In genomic region chr19:43760504-43760903, GRCm38 (mm10) we compare ENCODE assay signal across 8 mouse cellular contexts. TPM values are rescaled to one million over a fixed set of nuclear protein-coding genes. Genes with fewer than 3 reads are reported as not detected.
A peak's percentile ranks its signal among the peaks of the same experiment; 100 is the strongest.
DNase-seq lines count a peak whose midpoint lies in the region; ATAC-seq lines count a peak whose summit lies in the region.

No protein-coding gene starts in this region.

- intact Hi-C loops in heart, postnatal 14 days (cut with DNase I), result no loop called here

- H3K27ac ChIP-seq in limb, embryonic 10.5 days, result no peak overlapping the region

- no peaks in the 10 kb centered on the region for H3K36me3 ChIP-seq in limb, embryonic 10.5 days

- no peaks in the 10 kb centered on the region for H3K9me3 ChIP-seq in limb, embryonic 10.5 days (replicated peaks)

- no peak overlapping the region for H3K4me3 ChIP-seq in limb, embryonic 10.5 days

- ATAC-seq in common myeloid progenitor, adult 5-6 weeks (replicated peaks; ENCODE audit: low read depth, poor library complexity, severe bottlenecking), result peak; percentile 60; the same call in 1 of the 2 replicates

- DNase-seq in urinary bladder, postnatal 10 days (ENCODE audit: low spot score), result peak; percentile 36
- no peak for DNase-seq in urinary bladder, adult 2 months (ENCODE audit: low spot score)
- peak; percentile 81 for DNase-seq in adipocyte (ENCODE audit: low spot score)
- DNase-seq in heart, postnatal 14 days, result peak; percentile 69 to 85
- peak; percentile 85 for DNase-seq in limb, embryonic 10.5 days (ENCODE audit: low spot score)
- peak; percentile 56 for DNase-seq in ovary, postnatal 36 days (ENCODE audit: low spot score)
- peak; percentile 66 for DNase-seq in yolk sac, embryonic 10.5 days (ENCODE audit: low spot score)

- 26% methylated on average over 6 of the region's 6 CpGs for WGBS in limb, embryonic 10.5 days

- no peaks in the 10 kb centered on the region for H3K27me3 ChIP-seq in limb, embryonic 10.5 days (ENCODE audit: low read depth, poor library complexity, severe bottlenecking)

- H3K4me1 ChIP-seq in limb, embryonic 10.5 days, result no peaks in the 10 kb centered on the region

RNA-seq across cellular contexts. Expression of gene Cox15, which starts 7.7 kb away (rescaled TPM):
- 14.0 and 14.6 TPM in 2 replicates for polyA plus RNA-seq in urinary bladder, adult 2 months (2012; rRNA removed)
- 15.5 and 32.9 TPM in 2 replicates for total RNA-seq in common myeloid progenitor, adult 5-6 weeks (2017)
- total RNA-seq in heart, postnatal 14 days (2021), result 10 to 100 TPM; 29.5 to 34.6 TPM
- polyA plus RNA-seq in limb, embryonic 10.5 days (2016; fragmentation: Nextera tagmentation; extraction: Ambion mirVana), result 14.6 and 15.4 TPM in 2 replicates

RNA-seq across cellular contexts. Expression of gene Cutc, which starts 7.7 kb away (rescaled TPM):
- polyA plus RNA-seq in urinary bladder, adult 2 months (2012; rRNA removed), result 11.1 and 13.3 TPM in 2 replicates
- total RNA-seq in common myeloid progenitor, adult 5-6 weeks (2017), result 51.0 and 58.6 TPM in 2 replicates
- total RNA-seq in heart, postnatal 14 days (2021), result 10 to 100 TPM in 1 of 2 experiments, 1 to 10 TPM in 1; 9.5 to 12.7 TPM
- 12.3 and 13.1 TPM in 2 replicates for polyA plus RNA-seq in limb, embryonic 10.5 days (2016; fragmentation: Nextera tagmentation; extraction: Ambion mirVana)

RNA-seq across cellular contexts. Expression of gene Abcc2, which starts 21.5 kb away (rescaled TPM):
- polyA plus RNA-seq in urinary bladder, adult 2 months (2012; rRNA removed), result 0.28 and 0.50 TPM in 2 replicates
- total RNA-seq in common myeloid progenitor, adult 5-6 weeks (2017), result 0.15 and 0.37 TPM in 2 replicates
- total RNA-seq in heart, postnatal 14 days (2021), result not detected
- polyA plus RNA-seq in limb, embryonic 10.5 days (2016; fragmentation: Nextera tagmentation; extraction: Ambion mirVana), result 0.26 TPM in 1 of 2 replicates, not detected in the other
